Mouse (Mus musculus): ENCODE data around the gene Hist1h4i. TPM values are rescaled to one million over a fixed set of nuclear protein-coding genes. Genes with fewer than 3 reads are reported as not detected.
A peak's percentile ranks its signal among the peaks of the same experiment; 100 is the strongest.
"Not testable (repeated sequence)": the region's sequence is repeated elsewhere in the genome, so short reads cannot be mapped to it uniquely, and the experiment has no call there.

The Hist1h4i gene
- polyA plus RNA-seq (2014; fragmentation: Nextera tagmentation; extraction: Ambion mirVana), result 12.1 and 15.7 TPM in 2 replicates

GRCm38 (mm10) chr13:22041142-22041536 lies at the start of gene Hist1h4i:
Gene Hist1h4i (minus strand): TSS chr13:22041362.
- ATAC-seq (replicated peaks; ENCODE audit: insufficient number of reproducible peaks, low FRiP score, low TSS enrichment), result peak; percentile 62
- Histone ChIP-seq H3K27ac (ENCODE audit: low read depth, low read length) (peak within 1 kb of the TSS; percentile 95), H3K4me2 (peak within 1 kb of the TSS; percentile 76), H3K4me1 (ENCODE audit: control insufficient read depth, insufficient read depth, low read length) (peaks cover 15% of the 10 kb centered on the region), H3K4me3 (ENCODE audit: low read depth, low read length) (peak within 1 kb of the TSS; percentile 42), H3K9ac (ENCODE audit: low read depth, low read length) (peak within 1 kb of the TSS; percentile 77)
- H3K27me3 ChIP-seq (ENCODE audit: control insufficient read depth, insufficient read depth, low read length); H3K36me3 ChIP-seq (ENCODE audit: control insufficient read depth, insufficient read depth, low read length); H3K9me3 ChIP-seq (replicated peaks; ENCODE audit: control insufficient read depth, low read length): not testable (repeated sequence)
- WGBS (ENCODE audit: insufficient replicate concordance), result under 1% methylated on average over 22 of the region's 27 CpGs

DNA sequence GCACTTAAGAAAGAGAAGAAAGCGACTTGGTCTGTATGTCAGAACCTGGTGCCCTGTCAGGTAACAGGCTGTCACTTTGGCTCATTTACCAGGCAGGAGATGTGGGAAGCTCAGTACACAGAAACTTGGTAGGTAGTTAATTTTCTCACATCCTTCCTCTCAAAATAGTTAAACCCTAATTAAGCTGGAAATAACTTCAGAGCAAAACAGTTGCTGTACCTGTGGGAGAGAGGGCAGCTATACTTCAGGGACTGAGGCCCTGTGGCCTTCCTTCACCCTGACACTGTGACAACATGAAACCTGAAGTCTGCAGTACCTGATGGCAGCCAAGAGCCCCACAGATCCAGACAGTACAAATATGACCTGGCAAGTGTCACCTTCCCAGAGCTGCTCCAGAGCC lies 43.0 kb upstream of the Hist1h4i start, which contains the start of gene Vmn1r188:
Vmn1r188 (plus strand) TSS at position 301 of the 400 bp plus-strand sequence.
- H3K9me3 ChIP-seq (replicated peaks; ENCODE audit: control insufficient read depth, low read length); ATAC-seq (replicated peaks; ENCODE audit: insufficient number of reproducible peaks, low FRiP score, low TSS enrichment); H3K9ac ChIP-seq (ENCODE audit: low read depth, low read length); H3K27me3 ChIP-seq (ENCODE audit: control insufficient read depth, insufficient read depth, low read length); H3K4me2 ChIP-seq; H3K4me1 ChIP-seq (ENCODE audit: control insufficient read depth, insufficient read depth, low read length); H3K36me3 ChIP-seq (ENCODE audit: control insufficient read depth, insufficient read depth, low read length); H3K4me3 ChIP-seq (ENCODE audit: low read depth, low read length); H3K27ac ChIP-seq (ENCODE audit: low read depth, low read length): not testable (repeated sequence)
- 64% methylated on average over 1 of the region's 1 CpGs for WGBS (ENCODE audit: insufficient replicate concordance)

- H3K27me3 ChIP-seq (ENCODE audit: control insufficient read depth, insufficient read depth, low read length), result no peaks in the 10 kb centered on the region
- no peaks in the 10 kb centered on the region for H3K4me1 ChIP-seq (ENCODE audit: control insufficient read depth, insufficient read depth, low read length)
- no peak overlapping the region for H3K4me3 ChIP-seq (ENCODE audit: low read depth, low read length)
- no peaks in the 10 kb centered on the region for H3K9me3 ChIP-seq (replicated peaks; ENCODE audit: control insufficient read depth, low read length)
- no peak overlapping the region for H3K27ac ChIP-seq (ENCODE audit: low read depth, low read length)
- no peak overlapping the region for H3K4me2 ChIP-seq
- ATAC-seq (replicated peaks; ENCODE audit: insufficient number of reproducible peaks, low FRiP score, low TSS enrichment), result no peak
- no peak overlapping the region for H3K9ac ChIP-seq (ENCODE audit: low read depth, low read length)
- 54% methylated on average over 1 of the region's 1 CpGs for WGBS (ENCODE audit: insufficient replicate concordance)
- H3K36me3 ChIP-seq (ENCODE audit: control insufficient read depth, insufficient read depth, low read length), result no peaks in the 10 kb centered on the region
Observed at GRCm38 (mm10) chr13:22063468-22063867, 22.3 kb upstream of the Hist1h4i start.

DNA sequence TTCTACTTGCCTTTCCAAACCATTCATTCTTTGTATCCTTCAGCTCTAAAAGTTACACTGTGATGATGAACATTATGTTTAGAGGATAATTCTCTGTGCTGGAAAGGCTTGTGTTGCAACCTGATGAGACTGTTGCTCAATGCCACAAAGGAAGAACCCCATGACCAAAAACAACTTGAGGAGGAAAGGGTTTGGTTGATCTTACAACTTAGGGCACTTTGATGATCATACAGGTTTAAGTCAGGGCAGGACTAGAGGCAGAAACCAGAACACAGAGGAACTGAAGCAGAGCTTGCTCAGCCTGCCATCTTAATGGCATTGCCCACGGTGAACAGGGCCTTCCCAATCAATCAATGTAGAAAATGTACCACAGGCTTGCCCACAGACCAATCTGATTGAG lies 20.3 kb upstream of the Hist1h4i start:
- H3K36me3 ChIP-seq (ENCODE audit: control insufficient read depth, insufficient read depth, low read length), result no peaks in the 10 kb centered on the region
- ATAC-seq (replicated peaks; ENCODE audit: insufficient number of reproducible peaks, low FRiP score, low TSS enrichment), result no peak
- no peak overlapping the region for H3K4me3 ChIP-seq (ENCODE audit: low read depth, low read length)
- no peaks in the 10 kb centered on the region for H3K9me3 ChIP-seq (replicated peaks; ENCODE audit: control insufficient read depth, low read length)
- WGBS (ENCODE audit: insufficient replicate concordance), result 93% methylated on average over 1 of the region's 1 CpGs
- H3K27ac ChIP-seq (ENCODE audit: low read depth, low read length), result no peak overlapping the region
- no peak overlapping the region for H3K9ac ChIP-seq (ENCODE audit: low read depth, low read length)
- H3K4me1 ChIP-seq (ENCODE audit: control insufficient read depth, insufficient read depth, low read length), result no peaks in the 10 kb centered on the region
- no peak overlapping the region for H3K4me2 ChIP-seq
- H3K27me3 ChIP-seq (ENCODE audit: control insufficient read depth, insufficient read depth, low read length), result no peaks in the 10 kb centered on the region

DNA sequence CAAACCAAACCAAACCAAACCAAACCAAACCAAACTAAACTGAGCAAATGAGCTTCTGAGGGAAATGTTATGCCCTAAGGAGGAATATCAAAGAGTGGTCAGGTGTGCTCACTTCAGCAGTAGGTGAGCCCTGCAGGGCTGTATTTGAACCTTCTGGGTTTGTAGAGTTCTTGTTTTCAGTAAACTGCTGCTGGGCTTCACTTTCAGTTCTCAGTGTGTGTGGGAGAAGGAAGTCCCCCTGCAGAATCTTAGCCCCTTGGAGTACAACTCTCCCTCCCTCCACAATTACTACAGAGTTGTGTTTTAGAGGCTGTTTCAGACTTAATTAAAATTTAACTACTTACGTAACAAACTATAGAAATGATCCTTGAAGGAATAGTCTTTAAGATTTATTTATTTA lies 12.6 kb upstream of the Hist1h4i start:
- no peak for ATAC-seq (replicated peaks; ENCODE audit: insufficient number of reproducible peaks, low FRiP score, low TSS enrichment)
- H3K4me2 ChIP-seq, result no peak overlapping the region
- H3K36me3 ChIP-seq (ENCODE audit: control insufficient read depth, insufficient read depth, low read length), result no peaks in the 10 kb centered on the region
- H3K4me3 ChIP-seq (ENCODE audit: low read depth, low read length), result no peak overlapping the region
- no peak overlapping the region for H3K9ac ChIP-seq (ENCODE audit: low read depth, low read length)
- H3K9me3 ChIP-seq (replicated peaks; ENCODE audit: control insufficient read depth, low read length), result no peaks in the 10 kb centered on the region
- 88% methylated on average over 1 of the region's 1 CpGs for WGBS (ENCODE audit: insufficient replicate concordance)
- H3K27me3 ChIP-seq (ENCODE audit: control insufficient read depth, insufficient read depth, low read length), result no peaks in the 10 kb centered on the region
- H3K27ac ChIP-seq (ENCODE audit: low read depth, low read length), result no peak overlapping the region
- H3K4me1 ChIP-seq (ENCODE audit: control insufficient read depth, insufficient read depth, low read length), result 0 out of 2 replicates have a peak, but pooled peaks cover 3% of the 10 kb centered on the region

GRCm38 (mm10) chr13:22051523-22051859 lies 10.3 kb upstream of the Hist1h4i start:
- ATAC-seq (replicated peaks; ENCODE audit: insufficient number of reproducible peaks, low FRiP score, low TSS enrichment), result no peak
- Histone ChIP-seq H3K27ac (ENCODE audit: low read depth, low read length) (peak overlapping the region; percentile 85), H3K36me3 (ENCODE audit: control insufficient read depth, insufficient read depth, low read length) (no peaks in the 10 kb centered on the region), H3K9ac (ENCODE audit: low read depth, low read length) (peak overlapping the region; percentile 76), H3K4me1 (ENCODE audit: control insufficient read depth, insufficient read depth, low read length) (0 out of 2 replicates have a peak, but pooled peaks cover 3% of the 10 kb centered on the region), H3K4me3 (ENCODE audit: low read depth, low read length) (peak overlapping the region; percentile 60), H3K9me3 (replicated peaks; ENCODE audit: control insufficient read depth, low read length) (no peaks in the 10 kb centered on the region), H3K4me2 (peak overlapping the region; percentile 74), H3K27me3 (ENCODE audit: control insufficient read depth, insufficient read depth, low read length) (no peaks in the 10 kb centered on the region)
- 11% methylated on average over 5 of the region's 5 CpGs for WGBS (ENCODE audit: insufficient replicate concordance)

DNA sequence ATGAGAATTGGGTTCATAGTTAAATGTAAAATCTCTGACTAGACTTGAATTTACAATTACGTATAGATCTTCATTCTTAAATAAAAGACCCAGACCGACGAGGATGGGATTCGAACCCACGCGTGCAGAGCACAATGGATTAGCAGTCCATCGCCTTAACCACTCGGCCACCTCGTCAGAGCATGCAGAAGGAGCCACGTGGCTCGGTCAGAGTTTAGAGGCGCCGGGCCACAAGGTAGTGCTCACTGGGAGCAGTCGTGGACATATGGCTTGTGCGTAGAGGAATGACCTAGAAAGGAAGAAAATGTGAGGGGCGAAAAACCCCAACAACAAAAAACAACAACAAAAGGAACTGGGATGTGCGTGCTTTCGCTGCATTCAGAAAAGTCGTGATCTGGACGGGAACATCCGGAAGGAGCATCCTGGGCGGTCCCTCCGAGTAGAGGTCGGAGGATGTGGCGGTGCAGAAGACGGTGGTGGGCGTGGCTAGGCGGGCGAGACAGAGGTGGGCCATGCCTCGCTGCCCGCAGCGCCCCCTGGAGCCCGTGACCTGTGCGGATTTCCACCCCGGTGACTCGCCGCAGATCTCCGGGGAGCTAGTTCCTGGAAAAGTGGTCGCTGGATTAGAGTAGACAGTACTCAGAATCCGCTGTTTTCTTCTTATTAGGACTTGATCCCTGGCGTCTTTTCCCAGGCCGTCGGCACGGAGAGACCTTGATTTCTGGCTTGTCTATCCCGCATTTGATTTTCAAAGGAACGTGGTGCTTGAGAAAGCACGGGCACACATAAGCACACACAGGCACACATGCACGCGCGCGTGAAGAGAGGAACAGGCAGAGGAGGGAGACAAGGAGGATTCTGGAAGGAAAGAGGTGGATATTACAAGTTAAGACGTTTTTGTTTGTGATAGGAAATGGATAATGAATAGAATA lies 9.7 kb upstream of the Hist1h4i start:
- whole genome bisulfite sequencing (ENCODE audit: insufficient replicate concordance), result under 1% methylated on average over 52 of the region's 52 CpGs
- no peaks in the 10 kb centered on the region for H3K27me3 ChIP-seq (ENCODE audit: control insufficient read depth, insufficient read depth, low read length)
- H3K4me1 ChIP-seq (ENCODE audit: control insufficient read depth, insufficient read depth, low read length), result 0 out of 2 replicates have a peak, but pooled peaks cover 3% of the 10 kb centered on the region
- ATAC-seq (replicated peaks; ENCODE audit: insufficient number of reproducible peaks, low FRiP score, low TSS enrichment), result peak; percentile 96
- peak overlapping the region; percentile 85 for H3K27ac ChIP-seq (ENCODE audit: low read depth, low read length)
- peak overlapping the region; percentile 60 for H3K4me3 ChIP-seq (ENCODE audit: low read depth, low read length)
- no peaks in the 10 kb centered on the region for H3K9me3 ChIP-seq (replicated peaks; ENCODE audit: control insufficient read depth, low read length)
- peak overlapping the region; percentile 76 for H3K9ac ChIP-seq (ENCODE audit: low read depth, low read length)
- no peaks in the 10 kb centered on the region for H3K36me3 ChIP-seq (ENCODE audit: control insufficient read depth, insufficient read depth, low read length)
- H3K4me2 ChIP-seq, result peak overlapping the region; percentile 74

- no peaks in the 10 kb centered on the region for H3K36me3 ChIP-seq (ENCODE audit: control insufficient read depth, insufficient read depth, low read length)
- peak overlapping the region; percentile 60 for H3K4me3 ChIP-seq (ENCODE audit: low read depth, low read length)
- no peaks in the 10 kb centered on the region for H3K27me3 ChIP-seq (ENCODE audit: control insufficient read depth, insufficient read depth, low read length)
- peak overlapping the region; percentile 49; the same call in 1 of the 2 replicates for H3K9ac ChIP-seq (ENCODE audit: low read depth, low read length)
- H3K27ac ChIP-seq (ENCODE audit: low read depth, low read length), result peak overlapping the region; percentile 85
- 1% methylated on average over 14 of the region's 14 CpGs for WGBS (ENCODE audit: insufficient replicate concordance)
- H3K4me2 ChIP-seq, result peak overlapping the region; percentile 74
- no peaks in the 10 kb centered on the region for H3K9me3 ChIP-seq (replicated peaks; ENCODE audit: control insufficient read depth, low read length)
- ATAC-seq (replicated peaks; ENCODE audit: insufficient number of reproducible peaks, low FRiP score, low TSS enrichment), result 0 out of 2 replicates have a peak, but pooled peaks have one; percentile 5
- 0 out of 2 replicates have a peak, but pooled peaks cover 3% of the 10 kb centered on the region for H3K4me1 ChIP-seq (ENCODE audit: control insufficient read depth, insufficient read depth, low read length)
Observed at GRCm38 (mm10) chr13:22049737-22050440, 8.7 kb upstream of the Hist1h4i start.

Data from heart, embryonic 11.5 days (tissue).